Mouse (Mus musculus): ENCODE results near the gene Nol12. TPM values are rescaled to one million over a fixed set of nuclear protein-coding genes. Genes with fewer than 3 reads are reported as not detected.
A peak's percentile ranks its signal among the peaks of the same experiment; 100 is the strongest.

Gene Nol12
- polyA plus RNA-seq, 1 experiment = 101 TPM

- H3K36me3 ChIP-seq (ENCODE audit: control insufficient read depth, insufficient read depth) = no peaks in the 10 kb centered on the region
- H3ac ChIP-seq (ENCODE audit: control insufficient read depth, insufficient read length) = no peak overlapping the region
- H3K4me3 ChIP-seq = peak overlapping the region; percentile 25
- no peaks in the 10 kb centered on the region for H3K79me2 ChIP-seq (ENCODE audit: control insufficient read depth, insufficient read depth)
- TF ChIP-seq MAX (IDR thresholded peaks at IDR 0.05; ENCODE audit: low read depth) (no peak), TCF3 (IDR thresholded peaks at IDR 0.05; ENCODE audit: insufficient read length, low read depth) (no peak), USF1 (IDR thresholded peaks at IDR 0.05; ENCODE audit: low read depth) (no peak), TCF12 (IDR thresholded peaks at IDR 0.05; ENCODE audit: insufficient read depth, poor library complexity, severe bottlenecking) (no peak), E2F4 (IDR thresholded peaks at IDR 0.05; ENCODE audit: insufficient read depth) (no peak), POLR2AphosphoS2 (IDR thresholded peaks at IDR 0.05; ENCODE audit: insufficient read length, low read depth) (no peak), MYOG (IDR thresholded peaks at IDR 0.05; ENCODE audit: control insufficient read depth in 1 of 3, insufficient read depth in 1 of 3, insufficient read length in 2 of 3, low read depth in 2 of 3) (no peak), SRF (IDR thresholded peaks at IDR 0.05; ENCODE audit: control insufficient read depth, insufficient read length, low read depth) (no peak), POLR2A (IDR thresholded peaks at IDR 0.05; ENCODE audit: insufficient read length, low read depth) (no peak), CEBPB (IDR thresholded peaks at IDR 0.05; ENCODE audit: insufficient read depth, poor library complexity, severe bottlenecking) (no peak), REST (IDR thresholded peaks at IDR 0.05; ENCODE audit: insufficient read depth, insufficient read length) (no peak), MYOD1 (IDR thresholded peaks at IDR 0.05; ENCODE audit: control insufficient read depth in 1 of 3, insufficient read length in 2 of 3, low read depth in 2 of 3) (no peak)
- H3K27me3 ChIP-seq (ENCODE audit: control insufficient read depth, insufficient read depth, insufficient read length) = no peaks in the 10 kb centered on the region
- peak overlapping the region; percentile 90 for H3K4me2 ChIP-seq (ENCODE audit: low read depth)
Measured at GRCm38 (mm10) chr15:78948883-78949282, 14.2 kb downstream of the Nol12 start.

DNA sequence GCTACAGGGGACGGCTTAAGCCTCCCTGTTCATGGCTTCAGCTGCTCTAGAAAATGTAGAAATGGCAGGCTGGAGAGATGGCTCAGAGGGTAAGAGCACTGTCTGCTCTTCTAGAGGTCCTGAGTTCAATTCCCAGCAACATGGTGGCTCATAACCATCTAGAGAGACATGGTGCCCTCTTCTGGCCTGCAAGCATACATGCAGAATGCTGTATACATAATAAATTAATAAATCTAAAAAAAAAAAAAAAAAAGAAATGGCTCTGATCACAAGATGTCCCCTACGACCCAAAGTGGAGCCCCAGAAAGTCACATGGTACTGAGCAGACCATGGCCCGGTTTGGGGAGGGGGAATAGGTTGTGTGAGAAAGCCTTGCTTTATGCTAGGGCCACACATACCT, 20.9 kb downstream of the Nol12 start:
- Histone ChIP-seq H3K4me3 (no peak overlapping the region), H3K4me2 (ENCODE audit: low read depth) (no peak overlapping the region), H3K27me3 (ENCODE audit: control insufficient read depth, insufficient read depth, insufficient read length) (no peaks in the 10 kb centered on the region), H3K79me2 (ENCODE audit: control insufficient read depth, insufficient read depth) (no peaks in the 10 kb centered on the region), H3K36me3 (ENCODE audit: control insufficient read depth, insufficient read depth) (no peaks in the 10 kb centered on the region), H3ac (ENCODE audit: control insufficient read depth, insufficient read length) (no peak overlapping the region)
- TF ChIP-seq USF1 (IDR thresholded peaks at IDR 0.05; ENCODE audit: low read depth) = no peak
- TF ChIP-seq POLR2AphosphoS2 (IDR thresholded peaks at IDR 0.05; ENCODE audit: insufficient read length, low read depth) = no peak
- no peak for TF ChIP-seq MYOD1 (IDR thresholded peaks at IDR 0.05; ENCODE audit: control insufficient read depth in 1 of 3, insufficient read length in 2 of 3, low read depth in 2 of 3)
- TF ChIP-seq POLR2A (IDR thresholded peaks at IDR 0.05; ENCODE audit: insufficient read length, low read depth) = no peak
- TF ChIP-seq MAX (IDR thresholded peaks at IDR 0.05; ENCODE audit: low read depth) = no peak
- no peak for TF ChIP-seq E2F4 (IDR thresholded peaks at IDR 0.05; ENCODE audit: insufficient read depth)
- TF ChIP-seq TCF3 (IDR thresholded peaks at IDR 0.05; ENCODE audit: insufficient read length, low read depth) = no peak
- no peak for TF ChIP-seq REST (IDR thresholded peaks at IDR 0.05; ENCODE audit: insufficient read depth, insufficient read length)
- no peak for TF ChIP-seq MYOG (IDR thresholded peaks at IDR 0.05; ENCODE audit: control insufficient read depth in 1 of 3, insufficient read depth in 1 of 3, insufficient read length in 2 of 3, low read depth in 2 of 3)
- TF ChIP-seq CEBPB (IDR thresholded peaks at IDR 0.05; ENCODE audit: insufficient read depth, poor library complexity, severe bottlenecking) = no peak
- no peak for TF ChIP-seq TCF12 (IDR thresholded peaks at IDR 0.05; ENCODE audit: insufficient read depth, poor library complexity, severe bottlenecking)
- no peak for TF ChIP-seq SRF (IDR thresholded peaks at IDR 0.05; ENCODE audit: control insufficient read depth, insufficient read length, low read depth)

- Histone ChIP-seq H3K4me3 (no peak overlapping the region), H3K79me2 (ENCODE audit: control insufficient read depth, insufficient read depth) (no peaks in the 10 kb centered on the region), H3ac (ENCODE audit: control insufficient read depth, insufficient read length) (no peak overlapping the region), H3K4me2 (ENCODE audit: low read depth) (no peak overlapping the region), H3K27me3 (ENCODE audit: control insufficient read depth, insufficient read depth, insufficient read length) (no peaks in the 10 kb centered on the region), H3K36me3 (ENCODE audit: control insufficient read depth, insufficient read depth) (no peaks in the 10 kb centered on the region)
- TF ChIP-seq CEBPB (IDR thresholded peaks at IDR 0.05; ENCODE audit: insufficient read depth, poor library complexity, severe bottlenecking) (no peak), TCF3 (IDR thresholded peaks at IDR 0.05; ENCODE audit: insufficient read length, low read depth) (no peak), E2F4 (IDR thresholded peaks at IDR 0.05; ENCODE audit: insufficient read depth) (no peak), MYOG (IDR thresholded peaks at IDR 0.05; ENCODE audit: control insufficient read depth in 1 of 3, insufficient read depth in 1 of 3, insufficient read length in 2 of 3, low read depth in 2 of 3) (no peak), SRF (IDR thresholded peaks at IDR 0.05; ENCODE audit: control insufficient read depth, insufficient read length, low read depth) (no peak), MAX (IDR thresholded peaks at IDR 0.05; ENCODE audit: low read depth) (no peak), POLR2A (IDR thresholded peaks at IDR 0.05; ENCODE audit: insufficient read length, low read depth) (no peak), USF1 (IDR thresholded peaks at IDR 0.05; ENCODE audit: low read depth) (no peak), MYOD1 (IDR thresholded peaks at IDR 0.05; ENCODE audit: control insufficient read depth in 1 of 3, insufficient read length in 2 of 3, low read depth in 2 of 3) (no peak), REST (IDR thresholded peaks at IDR 0.05; ENCODE audit: insufficient read depth, insufficient read length) (no peak), POLR2AphosphoS2 (IDR thresholded peaks at IDR 0.05; ENCODE audit: insufficient read length, low read depth) (no peak), TCF12 (IDR thresholded peaks at IDR 0.05; ENCODE audit: insufficient read depth, poor library complexity, severe bottlenecking) (no peak)
Measured at GRCm38 (mm10) chr15:78956351-78956750, 21.6 kb downstream of the Nol12 start.

DNA sequence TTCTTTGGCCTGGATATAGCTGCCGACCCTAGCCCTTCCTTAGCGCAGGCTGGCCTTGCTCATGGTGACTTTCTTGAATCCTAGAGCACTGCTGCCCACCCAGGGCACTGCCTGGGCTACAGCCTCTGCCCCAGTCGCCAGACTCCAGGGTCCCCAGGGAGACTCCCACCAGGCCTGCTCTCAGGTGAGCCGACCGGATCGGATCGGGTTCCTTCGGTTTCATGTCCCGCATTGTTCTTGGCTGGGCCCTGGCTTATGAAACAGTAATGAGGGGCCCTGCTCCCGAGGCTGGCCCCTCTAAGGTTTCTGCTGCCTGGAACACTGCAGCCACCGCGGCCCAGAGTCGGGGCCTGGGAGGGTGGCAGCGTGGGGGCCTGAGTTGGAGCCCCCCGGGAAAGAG, 22.3 kb downstream of the Nol12 start:
- H3K36me3 ChIP-seq (ENCODE audit: control insufficient read depth, insufficient read depth) = no peaks in the 10 kb centered on the region
- no peaks in the 10 kb centered on the region for H3K27me3 ChIP-seq (ENCODE audit: control insufficient read depth, insufficient read depth, insufficient read length)
- H3ac ChIP-seq (ENCODE audit: control insufficient read depth, insufficient read length) = no peak overlapping the region
- H3K4me3 ChIP-seq = no peak overlapping the region
- no peaks in the 10 kb centered on the region for H3K79me2 ChIP-seq (ENCODE audit: control insufficient read depth, insufficient read depth)
- TF ChIP-seq USF1 (IDR thresholded peaks at IDR 0.05; ENCODE audit: low read depth) = no peak
- no peak for TF ChIP-seq POLR2AphosphoS2 (IDR thresholded peaks at IDR 0.05; ENCODE audit: insufficient read length, low read depth)
- no peak overlapping the region for H3K4me2 ChIP-seq (ENCODE audit: low read depth)

GRCm38 (mm10) chr15:78959537-78959936, 24.8 kb downstream of the Nol12 start:
- TF ChIP-seq POLR2AphosphoS2 (IDR thresholded peaks at IDR 0.05; ENCODE audit: insufficient read length, low read depth) (no peak), MYOG (IDR thresholded peaks at IDR 0.05; ENCODE audit: control insufficient read depth in 1 of 3, insufficient read depth in 1 of 3, insufficient read length in 2 of 3, low read depth in 2 of 3) (no peak), CEBPB (IDR thresholded peaks at IDR 0.05; ENCODE audit: insufficient read depth, poor library complexity, severe bottlenecking) (no peak), TCF3 (IDR thresholded peaks at IDR 0.05; ENCODE audit: insufficient read length, low read depth) (no peak), POLR2A (IDR thresholded peaks at IDR 0.05; ENCODE audit: insufficient read length, low read depth) (no peak), E2F4 (IDR thresholded peaks at IDR 0.05; ENCODE audit: insufficient read depth) (no peak), REST (IDR thresholded peaks at IDR 0.05; ENCODE audit: insufficient read depth, insufficient read length) (no peak), SRF (IDR thresholded peaks at IDR 0.05; ENCODE audit: control insufficient read depth, insufficient read length, low read depth) (no peak), USF1 (IDR thresholded peaks at IDR 0.05; ENCODE audit: low read depth) (no peak), MAX (IDR thresholded peaks at IDR 0.05; ENCODE audit: low read depth) (no peak), MYOD1 (IDR thresholded peaks at IDR 0.05; ENCODE audit: control insufficient read depth in 1 of 3, insufficient read length in 2 of 3, low read depth in 2 of 3) (no peak)
- H3K4me2 ChIP-seq (ENCODE audit: low read depth) = no peak overlapping the region
- H3K79me2 ChIP-seq (ENCODE audit: control insufficient read depth, insufficient read depth) = no peaks in the 10 kb centered on the region
- H3K4me3 ChIP-seq = no peak overlapping the region
- no peaks in the 10 kb centered on the region for H3K36me3 ChIP-seq (ENCODE audit: control insufficient read depth, insufficient read depth)
- H3ac ChIP-seq (ENCODE audit: control insufficient read depth, insufficient read length) = no peak overlapping the region
- H3K27me3 ChIP-seq (ENCODE audit: control insufficient read depth, insufficient read depth, insufficient read length) = peaks cover 1% of the 10 kb centered on the region
